Mouse (Mus musculus) CH12.LX (cell line): ENCODE measurements around the gene Mamdc2.

Experiments
- BHLHE40 ChIP-seq: IDR thresholded peaks from 2 replicates; pipeline ENCODE4 v1.6.1; 2011; ENCODE audit warnings: mild to moderate bottlenecking, low read depth, low read length, improper control_type of control experiment
- CHD2 ChIP-seq: IDR thresholded peaks from 2 replicates; pipeline ENCODE4 v1.6.1; 2011; ENCODE audit warnings: low read length, improper control_type of control experiment
- CTCF ChIP-seq, 2 experiments: IDR thresholded peaks in 1 of 2; conservative IDR thresholded peaks in 1 of 2; 2 replicates each; pipeline ENCODE4 v1.5.1; 2011 to 2012; ENCODE audit warnings: low read depth in 2 of 2, low read length in 2 of 2, improper control_type of control experiment in 1 of 2, inconsistent platforms in 1 of 2, mild to moderate bottlenecking in 1 of 2, moderate library complexity in 1 of 2
- NRF1 ChIP-seq: IDR thresholded peaks from 2 replicates; pipeline ENCODE4 v1.6.1; 2014; ENCODE audit warnings: low read depth, mild to moderate bottlenecking, inconsistent platforms, low read length, improper control_type of control experiment, moderate library complexity
- ZC3H11A ChIP-seq: IDR thresholded peaks from 2 replicates; pipeline ENCODE4 v1.6.1; 2012; ENCODE audit warnings: low read depth, mild to moderate bottlenecking, inconsistent platforms, low read length, improper control_type of control experiment

DNA sequence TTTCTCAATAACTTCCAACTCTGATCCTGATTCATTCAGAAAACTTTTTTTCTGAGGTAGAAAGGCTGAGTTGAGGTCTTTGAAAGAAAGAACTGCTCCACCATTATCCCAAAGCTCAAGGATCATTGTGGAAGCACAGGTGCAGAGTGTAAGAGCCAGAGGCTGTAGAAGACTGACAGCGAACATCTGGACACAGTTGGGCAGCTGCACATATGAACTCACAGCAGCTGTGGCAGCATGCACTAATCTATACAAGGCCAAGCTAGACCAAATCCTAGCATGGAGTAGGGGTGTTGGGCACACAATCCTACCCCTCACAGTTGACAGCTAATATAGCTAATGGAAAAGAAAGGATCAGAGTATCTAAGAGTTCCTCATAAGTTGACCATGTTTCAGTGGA is 115.4 kb downstream of the Mamdc2 start:
- TF ChIP-seq BHLHE40: no peak
- no peak for TF ChIP-seq NRF1
- TF ChIP-seq ZC3H11A: no peak
- TF ChIP-seq CTCF (conservative IDR thresholded peaks at IDR 0.05 in 1 of 2, IDR thresholded peaks at IDR 0.05 in 1 of 2; ENCODE audit: low read depth in 2 of 2, low read length in 2 of 2): no peak
- no peak for TF ChIP-seq CHD2
